Mouse (Mus musculus): Measurements from ENCODE around the gene C8a.

C8a gene

DNA sequence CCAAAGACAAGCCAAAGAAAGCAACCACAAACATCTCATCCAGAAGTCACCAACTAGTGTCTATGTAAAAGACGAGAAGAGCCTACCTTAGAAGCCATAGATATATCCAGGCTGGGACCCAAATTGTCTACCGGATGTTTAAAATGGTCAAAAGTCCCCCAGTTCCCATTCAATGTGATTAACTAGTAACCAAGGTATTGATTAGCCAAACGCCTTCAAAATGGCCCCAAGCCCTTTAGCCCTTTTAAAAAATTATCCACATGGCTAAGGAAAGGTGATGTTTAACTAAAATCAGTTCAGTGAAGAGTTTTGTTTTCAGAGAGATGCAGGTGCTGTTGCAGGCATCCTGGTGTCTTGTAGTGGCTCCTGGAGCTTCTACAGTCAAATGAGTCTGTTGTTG, at the start of gene C8a:
C8a (minus strand) TSS at position 76 of the 400 bp plus-strand sequence.
- DNase-seq, result no peak

DNA sequence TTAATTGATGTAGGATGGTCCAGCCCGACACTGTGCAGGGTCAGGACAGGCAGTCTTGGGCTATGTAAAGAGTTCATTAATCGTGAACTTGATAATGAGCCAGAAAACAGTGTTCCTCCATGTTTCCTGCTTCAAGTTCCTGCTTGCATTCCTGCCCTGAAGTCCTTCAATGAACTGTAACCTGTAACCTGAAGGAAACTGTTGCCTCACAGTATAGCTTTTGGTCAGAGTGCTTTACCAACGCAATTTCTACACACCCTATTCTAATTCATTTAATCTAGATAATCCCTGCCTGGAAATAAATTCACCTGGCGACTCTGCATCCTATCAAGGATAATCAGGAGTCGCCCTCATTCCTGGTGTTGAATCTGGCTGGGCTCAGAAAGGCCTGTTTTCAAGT, 49.2 kb upstream of the C8a start:
- DNase-seq, result no peak

DNA sequence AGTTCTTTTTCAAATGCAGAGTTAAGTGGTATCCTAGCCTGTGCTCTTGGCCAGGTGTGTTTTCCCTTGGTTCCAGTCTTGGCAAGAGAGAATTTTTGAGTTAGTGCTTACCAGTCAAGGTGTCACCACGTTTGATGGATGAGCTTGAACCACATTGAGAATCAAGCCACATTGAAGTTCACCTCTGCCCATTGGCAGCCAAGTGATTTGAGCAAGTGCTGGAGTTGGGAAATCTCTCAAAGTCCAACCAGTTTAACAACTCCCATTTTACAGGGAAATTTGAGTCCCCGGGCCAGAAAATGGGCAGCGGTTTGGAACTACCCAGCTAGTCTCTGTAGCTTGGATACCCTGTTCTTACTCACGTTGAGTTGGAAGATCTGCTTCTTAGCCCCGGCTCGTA, 41.8 kb upstream of the C8a start:
- no peak for DNase-seq

DNA sequence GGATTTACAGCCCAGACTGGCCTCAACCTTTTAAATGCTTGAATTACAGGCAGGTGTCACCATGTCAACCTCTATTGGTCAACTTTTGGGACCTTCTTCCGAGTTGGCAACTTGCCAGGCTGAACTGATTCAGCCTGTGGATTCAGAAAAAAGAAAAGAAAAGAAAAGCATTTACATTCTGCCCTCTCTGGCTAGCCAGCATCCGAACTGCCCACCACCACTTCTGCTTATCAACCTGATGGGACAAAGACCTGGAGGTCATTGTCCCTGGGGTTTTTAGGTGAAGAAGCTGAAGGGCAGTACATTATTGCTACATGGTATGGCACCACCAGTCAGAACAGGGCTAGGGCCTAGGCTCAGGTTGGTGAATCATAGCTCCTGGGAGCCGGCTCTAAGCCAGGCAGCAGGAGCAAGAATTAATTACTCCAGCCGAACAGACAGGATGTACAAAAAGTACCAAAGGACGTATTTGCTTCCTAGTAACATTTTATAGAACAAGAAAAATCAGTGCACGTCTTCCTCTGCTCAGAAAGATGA, 38.6 kb upstream of the C8a start:
- DNase-seq, result no peak

DNA sequence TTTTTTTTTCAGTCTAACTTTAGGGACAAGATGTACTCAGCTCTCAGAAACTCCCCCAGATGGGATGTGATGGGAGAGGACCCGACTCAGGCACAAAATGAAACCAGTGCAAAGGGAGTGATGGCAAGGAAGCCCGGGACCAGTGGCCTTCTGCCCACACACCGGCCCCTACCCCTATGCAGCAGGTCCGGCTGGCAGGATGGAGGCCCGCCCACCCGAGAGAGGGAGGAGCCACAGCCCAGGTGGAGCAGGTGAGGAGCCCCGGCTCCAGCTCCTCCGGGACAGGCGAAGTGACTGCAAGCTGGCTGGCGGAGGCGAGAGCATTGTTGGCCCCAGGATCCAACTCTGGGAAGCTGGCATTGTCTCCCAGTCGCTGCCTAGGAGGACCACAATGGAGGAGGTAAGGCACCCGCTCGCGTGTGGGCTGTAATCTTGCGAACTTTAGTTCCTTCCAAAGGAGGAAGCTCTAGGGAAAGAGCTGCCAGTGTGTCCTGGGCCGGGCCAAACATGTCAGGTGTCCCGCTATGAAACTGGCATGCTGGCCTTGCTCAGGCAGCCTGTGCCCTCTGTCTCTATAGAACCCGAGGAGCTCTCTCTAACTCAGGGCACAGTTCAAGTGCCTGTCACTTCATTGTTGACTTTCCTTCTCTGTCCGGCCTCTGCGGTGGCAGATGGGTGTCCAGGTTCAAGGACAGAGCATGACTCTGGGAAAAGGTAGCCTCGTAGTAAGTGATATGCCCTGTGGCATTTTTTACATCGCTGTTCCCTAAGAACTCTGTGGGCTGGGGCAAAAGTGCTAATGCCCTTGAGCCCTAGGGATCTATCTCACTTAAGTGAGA, 37.3 kb upstream of the C8a start, which contains the start of gene Fyb2:
Fyb2 (plus strand) TSS at position 166 of the 839 bp plus-strand sequence.
- DNase-seq, result peak in 1 of 2 experiments; percentile 36

DNA sequence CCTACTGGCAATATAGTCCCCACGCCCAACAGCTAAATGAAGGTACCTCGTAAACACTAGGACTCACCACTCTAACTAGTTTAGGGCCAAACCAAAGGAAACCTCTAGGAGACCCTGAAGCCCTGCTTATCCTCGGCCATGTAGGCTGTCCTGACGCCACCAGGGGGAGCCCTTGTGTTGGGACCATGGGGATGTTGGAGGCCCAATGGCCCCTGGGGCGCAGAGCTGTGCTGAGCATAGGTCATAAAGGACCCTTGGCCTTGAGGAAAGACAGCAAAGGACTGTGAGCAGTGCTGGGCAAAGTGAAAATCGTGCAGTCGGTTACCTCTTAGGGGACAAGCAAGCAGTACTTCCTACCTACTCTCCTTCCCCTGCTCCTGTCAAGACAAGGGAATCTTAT, 35.5 kb upstream of the C8a start:
- DNase-seq, result peak; percentile 88

DNA sequence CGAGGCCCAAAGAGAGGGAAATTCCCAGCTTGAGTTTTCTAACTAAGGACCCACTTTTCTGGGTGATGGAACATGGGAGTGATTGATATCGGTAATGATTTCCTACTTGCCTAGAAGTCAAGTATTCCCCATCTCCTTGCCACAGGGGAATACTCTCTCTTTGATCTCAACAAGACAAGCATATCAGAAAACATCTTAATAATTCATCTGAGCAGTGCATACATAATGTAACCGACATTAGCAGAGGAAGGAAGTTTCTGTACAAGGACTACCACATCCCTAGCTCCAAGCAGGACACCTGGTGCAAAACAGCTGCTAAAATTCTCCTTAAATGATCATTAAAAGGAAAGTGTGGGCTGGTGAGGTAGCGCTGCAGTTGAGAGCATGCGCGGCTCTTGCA, 28.9 kb upstream of the C8a start:
- no peak for DNase-seq

DNA sequence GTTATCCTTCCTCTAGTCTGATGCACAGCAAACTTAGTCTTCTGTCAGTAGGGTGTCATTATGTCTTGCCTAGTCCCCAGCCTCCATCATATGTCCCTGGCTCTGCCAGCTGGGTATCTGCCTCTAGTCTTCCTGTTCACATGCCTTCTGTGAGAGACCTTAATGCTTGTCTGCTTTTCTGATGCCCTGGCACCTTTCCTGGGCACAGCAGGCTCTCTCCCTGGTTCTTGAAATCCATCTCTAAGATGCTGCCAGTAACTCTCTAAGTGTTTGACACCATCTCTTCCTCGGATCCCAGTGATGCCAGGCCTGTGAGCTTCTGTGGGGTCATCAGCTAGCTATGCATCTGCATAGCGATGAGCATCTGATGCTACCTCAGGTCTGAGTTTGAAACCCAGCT, 26.6 kb upstream of the C8a start:
- DNase-seq, result peak; percentile 76 to 86

DNA sequence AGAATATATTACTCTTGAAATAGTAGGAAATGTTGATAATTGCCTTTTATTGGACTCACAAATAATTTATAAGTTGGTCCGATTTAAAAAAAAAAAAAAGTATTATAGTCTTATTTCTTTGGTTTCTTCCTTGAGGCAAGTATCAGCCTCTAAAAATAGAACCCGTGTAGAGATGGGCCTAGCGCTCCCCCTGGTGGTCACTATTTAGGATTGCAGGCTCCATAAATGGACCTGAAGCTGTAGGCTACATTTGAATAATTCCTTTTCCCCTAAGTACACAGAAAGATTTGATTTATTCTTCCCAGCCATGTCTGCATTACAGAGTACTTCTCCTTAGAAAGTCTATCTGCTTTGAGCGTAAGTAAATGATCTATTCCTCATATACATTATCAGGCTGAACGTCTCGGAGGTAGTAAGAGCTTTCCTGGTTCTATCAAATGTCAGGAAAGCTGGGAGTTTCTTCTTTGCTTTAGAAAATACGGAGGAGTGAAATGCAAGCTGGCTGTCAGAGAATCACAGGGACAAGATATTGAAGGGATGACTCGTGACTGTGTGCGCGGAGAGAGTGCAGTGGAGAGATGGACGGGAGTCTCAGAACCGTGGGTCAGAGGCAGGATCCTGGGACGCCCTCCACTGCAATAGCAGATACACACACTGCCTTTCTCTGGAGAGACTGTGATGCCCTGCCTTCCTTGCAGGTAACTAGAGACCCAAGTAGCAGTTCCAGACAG, 18.0 kb upstream of the C8a start:
- DNase-seq, result peak; percentile 73 to 79

DNA sequence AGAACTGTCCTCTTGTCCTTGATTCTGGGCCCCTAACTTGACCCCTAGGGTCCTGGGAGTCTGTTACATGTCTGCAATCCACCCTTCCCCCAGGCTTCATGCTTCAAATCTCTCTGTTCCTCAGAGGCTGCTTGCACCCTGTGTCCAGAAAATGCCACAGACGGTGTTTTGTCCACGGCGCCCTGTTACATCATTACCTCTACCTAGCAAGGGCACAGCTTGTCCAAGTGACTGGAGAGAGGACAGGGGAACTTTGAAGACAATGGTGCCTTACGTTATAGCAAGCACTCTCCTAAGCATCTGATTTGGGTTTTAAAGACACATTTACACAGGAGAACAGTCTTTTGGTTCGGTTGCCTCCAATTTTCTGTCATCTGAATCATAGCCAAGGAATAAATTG, 17.4 kb upstream of the C8a start:
- peak in 1 of 2 experiments; percentile 32 for DNase-seq

DNA sequence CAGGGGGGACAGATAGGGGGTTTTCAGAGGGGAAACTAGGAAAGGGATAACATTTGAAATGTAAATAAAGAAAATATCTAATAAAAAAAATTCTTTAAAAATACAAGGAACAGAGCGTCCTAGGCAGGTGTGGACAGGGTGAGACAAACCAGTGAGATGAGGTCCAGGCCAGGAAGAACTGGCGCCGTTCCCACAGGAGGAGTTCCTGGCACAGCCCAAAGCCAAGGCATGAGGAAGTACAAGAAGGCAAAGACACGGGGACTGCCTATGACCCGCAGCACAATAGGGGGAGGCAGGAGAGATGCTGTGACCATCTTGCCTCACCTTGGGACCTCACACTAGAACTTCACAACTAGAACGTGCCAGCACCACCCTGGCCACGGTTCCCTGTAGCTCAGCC, 15.5 kb upstream of the C8a start:
- peak; percentile 66 to 74 for DNase-seq

DNA sequence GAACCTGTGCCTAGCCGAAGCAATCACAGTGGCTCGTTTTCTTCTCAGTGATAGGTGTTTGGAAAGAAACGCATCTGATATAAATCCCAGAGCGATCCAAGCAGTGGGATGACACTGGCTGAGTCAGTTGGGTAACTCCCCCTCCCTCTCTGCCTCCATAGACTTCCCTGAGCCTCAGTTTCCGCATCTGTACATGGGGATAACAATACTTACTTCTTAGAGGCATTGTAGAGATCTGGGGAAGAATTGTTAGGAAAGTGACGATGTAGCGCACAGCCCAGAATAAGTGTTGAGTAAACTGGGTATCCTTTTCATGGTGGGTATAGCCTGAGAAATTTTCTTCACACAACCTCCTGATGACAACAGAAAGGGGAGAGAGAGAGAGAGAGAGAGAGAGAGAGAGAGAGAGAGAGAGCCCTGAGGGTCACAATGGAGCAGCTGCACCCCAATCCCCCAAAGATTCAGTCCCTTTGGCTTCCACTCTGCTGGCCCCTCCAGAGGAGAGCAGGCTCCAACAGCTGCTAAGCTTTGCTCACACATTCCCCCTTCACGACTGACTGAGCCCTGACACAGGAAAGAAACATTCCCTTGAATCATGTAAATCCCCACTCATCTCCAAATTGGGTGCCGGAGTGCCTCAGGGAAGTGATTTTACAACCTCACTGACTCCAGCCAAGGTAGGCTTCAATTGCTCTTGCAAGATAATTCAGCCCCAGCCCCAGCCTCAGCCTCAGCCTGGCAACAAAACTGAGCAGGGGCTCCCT, 12.5 kb upstream of the C8a start:
- DNase-seq, result no peak

DNA sequence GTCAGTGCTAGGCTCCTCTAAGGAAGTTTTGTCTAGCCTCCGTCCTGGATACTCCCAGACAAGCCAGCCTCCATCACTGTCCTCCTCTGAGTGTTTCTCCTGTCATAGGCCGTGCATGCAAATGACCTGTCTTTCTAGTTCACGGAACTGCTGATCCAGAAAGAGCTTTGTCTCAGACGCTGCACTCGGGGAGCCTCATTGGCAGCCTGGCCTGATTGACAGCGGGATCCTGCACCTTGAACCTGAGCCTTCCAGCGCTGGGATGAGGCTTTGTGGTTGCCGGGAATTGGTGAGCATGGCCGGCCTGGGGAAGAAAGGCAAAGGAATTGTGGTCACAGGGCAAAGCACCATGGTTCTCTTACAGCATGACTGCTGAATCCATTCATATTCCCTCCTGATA, 11.3 kb upstream of the C8a start:
- no peak for DNase-seq

DNA sequence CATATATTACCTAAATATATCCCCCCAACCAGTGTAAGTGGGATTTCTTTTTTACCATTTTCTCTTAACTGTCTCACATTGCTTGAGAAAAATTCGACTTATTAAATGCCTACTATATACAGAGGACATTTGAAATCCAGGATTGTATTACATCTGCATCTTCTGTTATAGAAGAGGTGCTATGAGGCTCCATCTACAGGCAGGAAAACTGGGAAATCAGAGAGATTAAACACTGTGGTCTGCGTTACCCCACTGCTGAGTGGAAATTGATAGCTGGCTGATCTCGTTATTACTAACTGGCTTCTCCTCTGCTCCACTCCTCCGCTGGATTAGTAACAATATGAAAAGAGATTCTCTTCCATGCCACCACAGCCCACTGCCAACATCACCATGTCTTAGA, 366 bp downstream of the C8a start:
- no peak for DNase-seq

DNA sequence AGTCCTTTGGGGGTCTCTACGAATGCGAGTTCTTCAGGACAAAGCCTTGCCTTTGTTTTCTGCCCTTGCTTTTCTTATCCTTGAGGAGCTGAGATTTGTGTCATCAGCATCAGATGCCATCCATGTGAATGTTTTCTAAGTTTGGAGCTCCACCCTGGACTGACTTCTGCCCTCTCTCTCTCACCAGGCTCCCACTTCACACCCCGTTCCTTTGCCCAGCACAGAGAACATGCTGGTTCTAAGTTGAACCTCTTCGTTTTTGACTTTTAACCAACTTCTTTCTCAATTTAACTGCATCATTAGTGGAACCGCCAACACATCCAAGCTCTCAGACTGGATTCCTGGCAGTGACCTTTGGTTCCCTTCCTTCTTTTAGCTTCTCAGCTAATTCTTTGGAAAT, 6.0 kb downstream of the C8a start:
- DNase-seq, result no peak

DNA sequence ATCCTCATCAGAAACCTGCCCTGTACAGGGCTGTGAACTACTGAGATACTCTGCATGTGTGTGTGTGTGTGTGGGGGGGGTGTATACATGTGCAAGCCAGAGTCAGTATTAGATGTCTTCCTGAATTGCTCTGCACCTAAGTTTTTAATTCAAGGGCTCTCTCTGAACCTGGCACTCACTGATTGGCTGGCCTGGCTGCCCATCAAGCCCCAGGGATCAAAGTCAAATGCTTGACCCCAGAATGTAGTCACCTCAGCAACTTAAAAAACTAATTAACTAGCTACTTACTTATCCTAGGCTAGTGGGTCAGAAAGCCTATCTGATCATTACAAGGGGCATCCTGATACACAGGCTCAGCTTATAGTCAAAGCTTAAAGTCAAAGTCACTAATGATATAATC, 6.6 kb downstream of the C8a start:
- no peak for DNase-seq

DNA sequence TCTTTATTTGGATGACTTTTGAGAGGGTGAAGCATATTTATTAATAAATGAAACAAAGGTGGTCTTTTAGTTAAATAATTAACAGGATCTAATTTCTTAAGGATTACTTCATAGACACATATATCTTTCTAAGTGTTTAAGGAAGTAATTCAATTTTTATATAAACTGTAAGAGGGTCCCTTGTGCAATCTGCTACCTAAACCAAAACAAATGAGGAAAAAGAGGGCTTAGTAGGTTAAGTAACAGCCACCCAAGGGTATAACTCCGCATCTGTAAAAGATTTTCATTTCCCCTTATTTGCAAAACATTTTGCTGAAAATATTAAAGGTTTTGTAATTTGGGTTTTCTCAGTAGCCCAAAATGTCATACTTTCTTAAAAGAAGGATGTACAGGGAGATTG, 11.8 kb downstream of the C8a start:
- no peak for DNase-seq

DNA sequence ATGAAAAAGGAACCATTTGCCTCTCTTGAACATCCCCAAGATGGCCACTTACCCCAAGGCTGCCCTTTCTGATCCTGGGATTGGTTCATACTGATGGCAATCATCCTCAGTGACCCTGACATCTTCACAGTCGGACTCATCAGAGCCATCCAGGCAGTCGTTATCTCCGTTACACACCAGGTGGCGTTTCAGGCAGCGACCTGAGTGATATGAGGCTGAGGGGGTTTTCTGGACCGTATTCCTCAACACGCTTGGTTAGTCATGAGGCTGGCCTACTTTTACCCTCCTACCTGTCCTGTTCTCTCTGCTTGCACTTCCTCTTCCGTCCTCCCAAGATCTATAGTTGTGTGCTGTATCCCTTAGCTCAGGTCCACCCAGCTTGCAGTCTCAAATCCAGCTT, 15.0 kb downstream of the C8a start:
- no peak for DNase-seq

DNA sequence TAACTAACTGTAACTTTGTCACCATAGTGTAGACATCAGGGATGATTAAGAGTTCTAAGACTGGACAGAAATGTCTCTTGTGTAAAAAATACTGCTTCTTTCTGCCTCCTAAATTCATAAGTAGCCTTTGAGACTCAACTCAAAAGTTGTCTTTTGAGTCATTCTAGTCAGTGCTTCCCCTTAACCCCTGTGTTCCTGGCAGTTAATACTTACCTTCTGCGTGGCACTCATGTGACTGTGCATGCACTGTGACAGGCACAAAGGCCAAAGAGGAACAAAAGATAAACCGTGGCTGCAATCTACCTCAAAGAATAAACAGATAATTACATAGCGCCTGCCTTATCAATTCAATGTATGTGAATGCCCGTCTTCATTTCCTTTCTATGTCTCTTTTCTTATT, 18.4 kb downstream of the C8a start:
- DNase-seq, result no peak

DNA sequence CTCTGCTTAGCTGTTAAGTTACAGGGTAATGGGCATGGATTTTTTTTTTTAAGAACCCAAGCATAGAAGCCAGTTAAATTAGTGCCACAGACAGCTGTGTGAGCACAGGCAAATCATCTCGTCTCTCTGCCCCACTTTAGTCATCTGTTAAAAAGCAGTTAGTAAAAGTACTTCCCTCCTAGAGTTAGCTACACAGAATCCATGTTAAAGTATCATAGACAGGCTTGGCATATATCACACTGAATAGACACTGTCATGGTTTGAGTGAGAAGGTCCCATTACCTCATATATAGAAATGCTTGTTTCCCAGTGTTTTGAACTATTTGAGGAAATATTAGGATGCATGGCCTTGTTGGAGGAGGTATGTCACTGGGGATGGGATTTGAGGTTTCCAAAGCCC, 19.2 kb downstream of the C8a start, which contains the start of gene Gm17662:
Gm17662 (plus strand) TSS at position 301 of the 400 bp plus-strand sequence.
- no peak for DNase-seq

DNA sequence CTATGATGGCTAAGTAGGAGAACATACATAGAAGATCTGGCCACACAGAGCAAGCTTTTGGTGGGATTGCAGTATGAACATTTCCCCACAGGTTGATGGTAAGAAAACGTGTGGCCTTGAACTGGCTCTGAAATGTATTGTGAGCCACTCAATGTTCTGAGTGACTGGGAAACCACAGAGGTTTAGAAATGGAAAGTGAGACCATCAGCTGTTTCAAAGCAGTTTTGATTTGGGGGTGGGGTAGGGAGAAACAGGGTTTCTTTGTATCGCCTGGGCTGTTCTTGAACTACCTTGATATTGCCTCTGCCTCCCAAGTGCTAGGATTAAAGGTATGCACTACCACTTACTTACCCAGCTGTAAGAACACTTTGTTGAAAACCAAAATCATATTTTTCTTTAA, 21.0 kb downstream of the C8a start:
- DNase-seq, result no peak

DNA sequence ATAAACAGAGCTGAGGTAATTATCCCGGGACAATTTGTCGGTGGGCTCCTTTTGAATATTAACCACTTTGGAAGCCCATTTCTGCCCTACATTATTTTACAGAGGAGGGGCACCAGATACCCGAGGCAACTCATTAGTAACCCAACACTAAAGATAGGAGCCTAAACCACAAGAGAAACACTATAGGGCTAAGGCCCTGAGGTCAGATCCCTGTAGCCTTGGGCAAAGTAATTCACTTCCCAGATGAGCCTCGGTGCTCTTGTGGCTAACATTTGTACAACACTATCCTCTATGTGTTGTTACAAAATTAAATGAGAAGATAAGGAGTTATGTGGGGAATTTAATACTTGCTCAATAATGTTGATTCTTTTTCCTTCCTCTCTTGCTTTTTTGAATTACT, 32.7 kb downstream of the C8a start:
- no peak for DNase-seq

DNA sequence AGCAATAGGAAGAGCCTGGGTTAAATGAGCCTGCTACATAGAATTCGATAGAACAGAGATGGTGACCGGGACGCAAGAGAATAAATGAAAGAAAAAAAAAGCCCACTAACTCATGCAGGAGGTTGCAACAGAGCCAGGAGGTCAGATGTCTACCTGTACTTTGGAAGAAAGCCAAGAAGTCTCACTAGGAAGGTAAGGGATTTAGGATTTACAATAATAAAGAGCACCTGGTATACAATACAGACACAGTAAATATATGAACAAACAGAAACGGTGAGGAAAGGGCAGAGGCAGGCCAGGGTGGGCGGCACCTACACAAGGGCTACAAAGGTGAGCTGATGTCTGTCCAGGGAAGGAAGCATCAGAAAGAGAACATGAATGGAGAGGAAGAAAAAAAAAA, 34.0 kb downstream of the C8a start:
- DNase-seq, result no peak

All from cerebellum, postnatal 10 days (tissue).